Mouse (Mus musculus) forebrain, embryonic 10.5 days (tissue): Measurements from ENCODE around the gene B3galt4. TPM values are rescaled to one million over a fixed set of nuclear protein-coding genes. Genes with fewer than 3 reads are reported as not detected.
"Not testable (repeated sequence)": the region's sequence is repeated elsewhere in the genome, so short reads cannot be mapped to it uniquely, and the experiment has no call there.

Experiments
- DNase-seq: peaks from one replicate; pipeline ENCODE4 v3.0.0-alpha.2; 2017; ENCODE audit warnings: low spot score; ENCODE audit errors: extremely low spot score
- H3K27ac ChIP-seq: fragments of 300-500 bp; sonication (generic); 2 replicates; pipeline ENCODE4 v1.5.1; 2016; ENCODE audit warnings: mild to moderate bottlenecking
- H3K27me3 ChIP-seq: fragments of 300-500 bp; sonication (generic); 2 replicates; pipeline ENCODE4 v1.6.1; 2016; ENCODE audit warnings: mild to moderate bottlenecking; ENCODE audit not compliant: poor library complexity, severe bottlenecking
- H3K36me3 ChIP-seq: fragments of 300-500 bp; sonication (generic); replicated peaks from 2 replicates; pipeline ENCODE4 v1.6.1; 2016; ENCODE audit warnings: mild to moderate bottlenecking, moderate library complexity
- H3K4me1 ChIP-seq: fragments of 300-500 bp; sonication (generic); 2 replicates; pipeline ENCODE4 v1.6.1; 2016
- H3K4me3 ChIP-seq: fragments of 300-500 bp; sonication (generic); 2 replicates; pipeline ENCODE4 v1.5.1; 2016; ENCODE audit warnings: mild to moderate bottlenecking, moderate library complexity
- H3K9me3 ChIP-seq: fragments of 300-500 bp; sonication (generic); 2 replicates; pipeline ENCODE4 v1.6.1; 2016; ENCODE audit warnings: mild to moderate bottlenecking, moderate library complexity
- WGBS: fragments of 180-500 bp; shearing (Covaris S2); methylation state at CpG from one replicate; pipeline ENCODE4 v1.1.7; 2016; 5-methylcytosine and 5-hydroxymethylcytosine counted together
- polyA plus RNA-seq: library from polyadenylated mRNA; unstranded; fragments of >200 nt; fragmentation: Nextera tagmentation; extraction: Ambion mirVana; gene quantifications from 2 replicates; pipeline ENCODE4 v1.2.1, GENCODE M21; 2016

Gene B3galt4
- 3.3 and 3.7 TPM in 2 replicates for polyA plus RNA-seq

DNA sequence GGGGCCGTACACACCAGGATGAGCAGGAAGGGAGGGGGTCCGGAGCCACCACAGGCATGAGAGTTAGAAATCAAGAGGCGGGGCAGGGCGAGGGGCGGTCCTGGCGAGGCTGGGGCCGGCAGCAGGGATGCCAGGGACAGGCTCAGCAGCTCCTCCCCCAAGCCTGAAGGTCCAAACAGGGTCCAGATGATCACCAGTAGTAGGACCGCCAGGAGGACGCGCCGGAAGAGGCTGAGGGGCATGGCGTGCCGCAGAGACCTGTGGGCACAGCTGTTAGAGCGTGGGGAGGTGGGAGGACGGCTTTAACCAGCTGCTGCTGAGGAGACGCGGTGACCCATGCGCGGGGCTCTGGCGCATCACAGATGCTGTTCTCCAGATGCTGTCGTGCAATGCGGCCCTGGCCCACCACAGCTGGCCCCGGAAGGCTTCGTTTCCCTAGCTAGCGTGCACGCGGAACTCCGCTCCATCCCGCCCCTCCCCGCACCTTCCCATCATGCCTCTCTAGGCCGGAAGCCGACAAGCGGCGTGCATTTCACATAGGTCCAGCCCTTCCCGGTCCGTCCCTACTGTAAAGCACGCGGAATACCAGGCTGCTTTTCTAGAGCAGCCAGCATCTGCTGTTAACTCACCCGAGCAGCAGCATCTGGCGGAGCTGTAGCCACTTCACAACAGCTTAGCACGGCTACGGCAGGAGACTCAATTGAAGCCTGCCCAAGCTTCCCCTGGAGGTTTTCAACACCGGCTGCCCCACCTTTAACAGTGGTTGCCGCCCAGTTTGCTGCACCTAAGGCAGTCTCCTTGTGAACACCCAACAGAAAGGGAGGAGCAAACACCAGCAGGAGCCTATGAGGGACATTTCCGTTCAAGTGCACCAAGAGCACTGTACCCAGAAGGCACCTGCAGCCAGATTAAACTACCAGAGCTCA, at the start of gene B3galt4:
TSS of gene B3galt4 (minus strand) at position 468 of the 926 bp plus-strand sequence.
- peaks cover 85% of the 10 kb centered on the region for H3K36me3 ChIP-seq
- peak within 1 kb of the TSS; percentile 86 for H3K27ac ChIP-seq
- WGBS, result under 1% methylated on average over 45 of the region's 45 CpGs
- H3K4me1 ChIP-seq, result peaks cover 50% of the 10 kb centered on the region
- peak; percentile 87 for DNase-seq
- H3K4me3 ChIP-seq, result peak within 1 kb of the TSS; percentile 56
- no peaks in the 10 kb centered on the region for H3K27me3 ChIP-seq
- no peaks in the 10 kb centered on the region for H3K9me3 ChIP-seq

GRCm38 (mm10) chr17:34000796-34001195, 49.5 kb upstream of the B3galt4 start:
- peaks cover 20% of the 10 kb centered on the region for H3K4me1 ChIP-seq
- 60% methylated on average over 2 of the region's 2 CpGs for WGBS

DNA sequence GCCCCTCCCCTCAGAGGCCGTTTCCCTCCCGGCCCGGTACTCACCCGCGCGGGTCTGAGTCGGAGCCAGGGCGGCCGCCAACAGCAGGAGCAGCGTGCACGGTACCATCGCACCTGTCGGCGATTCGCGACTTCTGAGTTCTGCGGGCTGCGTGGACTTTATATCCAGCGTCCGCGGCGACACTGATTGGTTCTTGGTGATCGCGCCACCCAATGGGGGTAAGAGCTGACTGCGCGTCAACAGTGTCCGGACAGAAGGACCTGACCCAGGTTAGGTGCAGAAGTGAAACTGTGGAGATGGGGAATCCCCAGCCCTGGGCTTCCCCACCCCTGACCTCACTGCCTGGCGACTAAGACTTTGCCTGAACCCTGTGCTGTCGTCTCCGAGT, 48.9 kb upstream of the B3galt4 start, which contains the start of gene H2-K1:
TSS of gene H2-K1 (minus strand) at position 198 of the 388 bp plus-strand sequence.
- DNase-seq, result peak; percentile 75
- Histone ChIP-seq H3K27ac (peak within 1 kb of the TSS; percentile 82), H3K4me1 (peaks cover 20% of the 10 kb centered on the region), H3K36me3 (no peaks in the 10 kb centered on the region), H3K4me3 (peak within 1 kb of the TSS; percentile 73), H3K27me3 (peaks cover 55% of the 10 kb centered on the region), H3K9me3 (no peaks in the 10 kb centered on the region)
- under 1% methylated on average over 30 of the region's 30 CpGs for WGBS

More at GRCm38 (mm10) chr17:34000796-34001195, 49.5 kb upstream of the B3galt4 start:
- DNase-seq, H3K9me3 ChIP-seq, H3K36me3 ChIP-seq, H3K27ac ChIP-seq: not testable (repeated sequence)
- Histone ChIP-seq H3K4me3 (peak overlapping the region; percentile 73; the same call in 1 of the 2 replicates), H3K27me3 (peaks cover 55% of the 10 kb centered on the region)

DNA sequence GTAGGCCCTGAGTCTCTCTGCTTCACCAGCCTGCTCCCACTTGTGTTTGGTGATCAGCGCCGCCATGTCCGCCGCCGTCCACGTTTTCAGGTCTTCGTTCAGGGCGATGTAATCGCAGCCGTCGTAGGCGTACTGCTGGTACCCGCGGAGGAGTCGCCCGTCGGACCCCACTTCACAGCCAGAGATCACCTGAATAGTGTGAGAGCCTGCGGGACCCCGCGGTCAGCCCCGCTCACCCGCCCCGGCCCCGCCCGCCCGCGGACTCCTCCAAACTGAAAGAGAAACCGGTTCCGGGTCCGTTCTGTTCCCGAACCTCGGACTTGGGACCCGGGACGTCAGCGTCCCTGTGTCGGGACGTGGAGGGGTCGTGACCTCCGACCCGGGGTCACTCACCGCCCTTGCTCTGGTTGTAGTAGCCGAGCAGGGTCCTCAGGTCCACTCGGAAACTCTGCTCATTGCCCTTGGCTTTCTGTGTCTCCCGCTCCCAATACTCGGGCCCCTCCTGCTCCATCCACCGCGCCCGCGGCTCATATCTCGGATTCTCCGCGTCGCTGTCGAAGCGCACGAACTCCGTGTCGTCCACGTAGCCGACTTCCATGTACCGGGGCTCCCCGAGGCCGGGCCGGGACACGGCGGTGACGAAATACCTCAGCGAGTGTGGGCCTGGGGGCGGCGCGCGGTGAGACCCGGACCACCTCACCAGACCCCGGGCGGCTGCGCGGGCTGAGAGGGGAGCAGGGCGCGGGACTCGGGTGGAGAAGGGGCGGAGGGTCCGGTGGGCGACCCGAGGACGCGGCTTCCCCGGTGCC, 48.3 kb upstream of the B3galt4 start:
- H3K27me3 ChIP-seq, result peaks cover 55% of the 10 kb centered on the region
- H3K9me3 ChIP-seq, result no peaks in the 10 kb centered on the region

GRCm38 (mm10) chr17:33998697-33999096, 47.4 kb upstream of the B3galt4 start:
- WGBS, result 71% methylated on average over 5 of the region's 5 CpGs
- H3K4me3 ChIP-seq, result 0 out of 2 replicates have a peak overlapping the region, but pooled peaks have one; percentile 73
- not testable (repeated sequence) for H3K36me3 ChIP-seq, H3K9me3 ChIP-seq, DNase-seq, H3K27ac ChIP-seq
- H3K4me1 ChIP-seq, result peaks cover 20% of the 10 kb centered on the region
- H3K27me3 ChIP-seq, result peaks cover 55% of the 10 kb centered on the region

More for the DNA sequence above, 48.3 kb upstream of the B3galt4 start:
- Histone ChIP-seq H3K4me1 (peaks cover 20% of the 10 kb centered on the region), H3K4me3 (peak overlapping the region; percentile 73), H3K27ac (peak overlapping the region; percentile 82), H3K36me3 (no peaks in the 10 kb centered on the region)
- WGBS, result 2% methylated on average over 87 of the region's 87 CpGs
- no peak for DNase-seq

DNA sequence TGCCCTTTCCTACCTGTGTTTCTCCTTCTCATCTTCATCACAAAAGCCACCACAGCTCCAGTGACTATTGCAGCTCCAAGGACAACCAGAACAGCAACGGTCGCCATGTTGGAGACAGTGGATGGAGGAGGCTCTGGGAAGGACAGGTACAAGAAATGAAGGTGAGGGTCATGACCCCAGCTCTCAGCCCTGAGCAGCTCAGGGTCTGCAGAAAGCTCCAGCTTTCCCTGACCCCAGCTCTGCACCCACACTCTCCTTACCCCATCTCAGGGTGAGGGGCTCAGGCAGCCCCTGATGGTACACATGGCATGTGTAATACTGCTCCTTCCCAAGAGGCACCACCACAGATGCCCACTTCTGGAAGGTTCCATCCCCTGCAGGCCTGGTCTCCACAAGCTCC, 45.7 kb upstream of the B3galt4 start:
- not testable (repeated sequence) for H3K36me3 ChIP-seq, H3K27ac ChIP-seq, DNase-seq, H3K9me3 ChIP-seq, H3K4me3 ChIP-seq
- Histone ChIP-seq H3K27me3 (peaks cover 52% of the 10 kb centered on the region), H3K4me1 (peaks cover 17% of the 10 kb centered on the region)
- 98% methylated on average over 2 of the region's 2 CpGs for WGBS

- Histone ChIP-seq H3K27ac (no peak overlapping the region), H3K4me3 (no peak overlapping the region), H3K36me3 (no peaks in the 10 kb centered on the region), H3K4me1 (peaks cover 16% of the 10 kb centered on the region), H3K9me3 (no peaks in the 10 kb centered on the region), H3K27me3 (peaks cover 38% of the 10 kb centered on the region)
- WGBS, result 76% methylated on average over 3 of the region's 3 CpGs
- no peak for DNase-seq
Observed at GRCm38 (mm10) chr17:33995651-33996050, 44.4 kb upstream of the B3galt4 start.

DNA sequence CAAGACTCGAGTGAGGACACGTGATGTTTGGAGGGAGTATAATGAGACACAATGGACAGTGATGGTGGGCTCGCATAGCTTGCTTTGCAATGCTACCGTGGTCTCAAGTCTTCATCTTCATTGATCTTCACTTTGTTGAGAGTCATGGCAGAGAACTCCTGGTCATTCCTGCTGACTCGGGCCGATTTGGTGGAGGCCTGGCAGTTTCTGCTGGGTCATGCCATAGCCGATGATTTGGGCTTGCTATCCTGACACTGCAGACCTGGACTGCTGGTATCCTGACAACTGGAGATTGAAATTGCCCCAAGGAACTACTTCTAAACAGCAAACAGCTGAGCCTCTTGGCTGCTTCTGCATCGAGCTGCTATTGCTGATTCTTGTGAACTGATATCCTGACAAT, 43.7 kb upstream of the B3galt4 start:
- 92% methylated on average over 8 of the region's 8 CpGs for WGBS
- no peak overlapping the region for H3K4me3 ChIP-seq
- H3K36me3 ChIP-seq, result no peaks in the 10 kb centered on the region
- peaks cover 9% of the 10 kb centered on the region for H3K4me1 ChIP-seq
- H3K27ac ChIP-seq, result no peak overlapping the region
- no peaks in the 10 kb centered on the region for H3K9me3 ChIP-seq
- no peak for DNase-seq
- H3K27me3 ChIP-seq, result peaks cover 31% of the 10 kb centered on the region

DNA sequence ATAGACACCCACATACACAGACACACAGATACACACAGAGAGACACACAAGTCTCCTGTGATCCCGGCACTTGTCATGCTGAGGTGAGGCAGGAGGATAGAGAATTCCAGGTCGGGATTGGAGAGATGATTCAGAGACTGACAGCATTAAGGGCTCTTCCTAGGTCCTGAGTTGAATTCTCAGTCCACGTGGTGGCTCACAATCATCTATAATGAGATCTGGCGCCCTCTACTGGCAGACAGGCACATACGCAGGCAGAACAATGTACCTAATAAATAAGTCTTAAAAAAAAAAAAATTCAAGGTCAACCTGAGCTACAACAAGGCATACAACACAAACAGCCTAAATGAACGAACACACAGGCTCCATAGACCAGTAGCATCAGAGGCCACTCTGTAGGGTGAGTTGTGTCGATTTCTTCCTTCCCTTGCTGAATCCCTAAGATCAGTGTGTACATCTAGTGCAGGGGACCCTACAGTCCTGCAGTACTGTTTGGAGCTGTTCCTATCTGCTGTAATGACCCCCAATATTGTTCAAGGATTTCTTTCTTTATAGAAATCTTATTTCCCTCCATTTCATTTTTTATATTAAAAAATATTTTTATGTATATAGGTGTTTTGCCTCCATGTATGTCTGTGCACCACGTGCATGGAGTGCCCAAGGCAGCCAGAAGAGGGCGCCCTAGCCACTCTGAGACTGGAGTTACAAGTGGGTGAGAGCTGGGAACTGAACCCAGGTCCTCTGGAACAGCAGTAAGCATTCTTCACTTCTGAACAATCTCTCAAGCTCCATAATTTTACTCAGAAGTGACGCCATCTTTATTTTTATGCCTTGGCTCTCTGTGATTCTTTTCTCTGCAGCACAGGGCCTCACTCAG, 40.7 kb upstream of the B3galt4 start:
- Histone ChIP-seq H3K4me3 (no peak overlapping the region; the same call in 1 of the 2 replicates), H3K4me1 (no peaks in the 10 kb centered on the region), H3K9me3 (no peaks in the 10 kb centered on the region), H3K27ac (no peak overlapping the region), H3K36me3 (no peaks in the 10 kb centered on the region), H3K27me3 (peaks cover 11% of the 10 kb centered on the region)
- peak; percentile 76 for DNase-seq
- WGBS, result 31% methylated on average over 10 of the region's 10 CpGs

DNA sequence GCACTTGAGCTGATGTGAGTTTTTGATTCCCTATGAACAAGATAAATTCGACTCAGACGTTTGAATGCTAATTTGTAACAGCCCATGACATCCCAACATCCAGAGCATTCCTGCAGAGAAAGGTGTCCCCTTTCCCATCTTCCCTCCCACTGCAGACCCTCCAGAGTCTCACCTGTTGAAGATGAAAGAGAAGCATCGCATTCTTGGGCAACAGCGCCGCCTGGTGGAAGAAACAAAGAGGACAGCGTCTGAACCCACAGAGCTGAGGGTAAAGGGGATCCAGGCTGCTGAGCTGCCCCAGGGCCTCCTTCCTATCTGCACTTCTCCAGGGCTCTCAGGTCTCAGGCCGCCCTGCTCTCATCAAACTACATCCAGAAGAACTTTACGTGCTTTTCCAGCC, 30.8 kb upstream of the B3galt4 start:
- peak; percentile 60 for DNase-seq
- not testable (repeated sequence) for H3K9me3 ChIP-seq, H3K36me3 ChIP-seq, H3K27ac ChIP-seq
- Histone ChIP-seq H3K4me1 (peaks cover 35% of the 10 kb centered on the region), H3K27me3 (peaks cover 38% of the 10 kb centered on the region), H3K4me3 (peak overlapping the region; percentile 65)
- 11% methylated on average over 8 of the region's 8 CpGs for WGBS

GRCm38 (mm10) chr17:33981192-33981909, 30.1 kb upstream of the B3galt4 start:
- H3K4me3 ChIP-seq, result peak overlapping the region; percentile 65
- peak overlapping the region; percentile 89 for H3K27ac ChIP-seq
- not testable (repeated sequence) for H3K9me3 ChIP-seq, H3K36me3 ChIP-seq
- H3K27me3 ChIP-seq, result peaks cover 46% of the 10 kb centered on the region
- peaks cover 35% of the 10 kb centered on the region for H3K4me1 ChIP-seq
- DNase-seq, result peak; percentile 91
- 2% methylated on average over 27 of the region's 27 CpGs for WGBS
